Mouse (Mus musculus) limb, embryonic 13.5 days (tissue): ENCODE measurements around the gene Spon2. TPM values are rescaled to one million over a fixed set of nuclear protein-coding genes. Genes with fewer than 3 reads are reported as not detected.

Source experiments
- polyA plus RNA-seq: library from polyadenylated mRNA; unstranded; fragments of >200 nt; fragmentation: Nextera tagmentation; extraction: Ambion mirVana; gene quantifications from 2 replicates; pipeline ENCODE4 v1.2.1, GENCODE M21; 2015

The Spon2 gene
- polyA plus RNA-seq, 1 experiment from 2014 or later = 7.4 TPM

Other genes with a start within 250 kb of the Spon2 start
- 363 and 388 TPM in 2 replicates for gene Ywhah, start 199.6 kb downstream of the Spon2 start, polyA plus RNA-seq
- gene Slc5a1, start 114.2 kb downstream of the Spon2 start, polyA plus RNA-seq = 0.11 TPM in 1 of 2 replicates, not detected in the other
- 341 and 368 TPM in 2 replicates for gene Ctbp1, start 56.5 kb upstream of the Spon2 start, polyA plus RNA-seq
- 130 and 131 TPM in 2 replicates for gene Maea, start 117.1 kb upstream of the Spon2 start, polyA plus RNA-seq
- 13.1 and 13.9 TPM in 2 replicates for gene Uvssa, start 160.1 kb upstream of the Spon2 start, polyA plus RNA-seq
- gene Nkx1-1, start 215.5 kb upstream of the Spon2 start, polyA plus RNA-seq = not detected in 2 replicates